Mouse (Mus musculus) fat pad, adult 2 months (tissue): ENCODE data around the gene Zmpste24.
"Not testable (repeated sequence)": the region's sequence is repeated elsewhere in the genome, so short reads cannot be mapped to it uniquely, and the experiment has no call there.

Experiments
- DNase-seq: peaks from one replicate; pipeline ENCODE4 v3.0.0-alpha.2; 2011; ENCODE audit warnings: low read depth, low spot score; ENCODE audit errors: extremely low read depth

Zmpste24 gene

DNA sequence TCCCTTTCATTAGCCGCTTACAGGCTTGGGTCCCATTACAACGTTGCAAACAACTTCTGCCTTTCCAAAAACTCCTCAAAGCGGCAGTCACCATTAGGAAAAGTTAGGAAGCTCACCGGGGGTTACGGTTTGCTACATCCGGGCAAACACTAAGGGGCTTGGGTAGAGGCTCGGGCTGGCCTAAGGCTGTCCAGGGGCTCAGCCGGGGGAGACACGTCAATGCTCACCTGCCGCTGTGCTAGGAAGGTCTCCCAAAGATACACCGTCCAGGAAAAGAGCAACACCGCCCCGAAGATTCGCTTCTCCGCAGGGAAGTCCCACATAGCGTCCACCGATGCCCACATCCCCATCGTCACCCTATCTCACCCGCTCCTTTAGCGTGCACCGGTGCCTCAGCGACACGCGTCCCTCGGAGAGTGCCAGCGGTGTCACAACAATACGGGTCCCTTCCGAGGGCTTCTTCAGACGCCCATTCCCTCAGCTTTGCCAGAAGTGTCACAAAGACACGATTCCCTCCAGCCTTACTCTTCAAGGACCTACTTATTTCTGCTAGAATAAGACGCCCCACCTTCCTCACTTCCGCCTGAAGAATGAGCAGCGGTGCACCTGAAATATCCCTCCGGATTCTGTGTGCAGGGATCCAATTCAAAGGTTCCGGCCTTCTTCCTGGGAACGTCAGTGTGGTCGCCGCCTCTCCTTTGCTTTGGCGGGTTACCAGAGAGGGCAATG, at the start of gene Zmpste24:
Zmpste24 (minus strand) TSS at position 592 of the 729 bp plus-strand sequence.
- DNase-seq, result no peak

DNA sequence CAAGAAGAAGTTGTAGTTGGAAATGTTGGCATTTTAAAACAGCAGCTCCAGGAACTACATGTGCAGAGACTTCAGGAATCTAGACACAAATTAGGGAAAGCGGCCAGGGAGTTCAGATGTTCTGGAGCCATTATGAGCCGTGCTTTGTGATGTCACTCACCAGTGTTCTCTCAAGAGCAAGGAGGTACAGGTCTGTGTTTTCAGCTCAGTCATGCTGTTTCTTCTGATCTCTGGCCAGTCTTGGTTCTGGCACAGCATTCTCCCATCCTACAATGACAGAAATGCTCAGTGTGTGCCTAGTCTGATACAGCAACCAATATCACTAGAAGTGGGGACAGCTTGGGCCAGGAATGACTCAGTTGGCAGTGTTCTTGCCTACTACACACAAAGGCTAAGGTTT, 11.1 kb upstream of the Zmpste24 start, which contains the start of gene Tmco2:
Tmco2 (minus strand) TSS at position 101 of the 400 bp plus-strand sequence.
- no peak for DNase-seq

- no peak for DNase-seq
Measured at GRCm38 (mm10) chr4:121103304-121103703, 5.3 kb upstream of the Zmpste24 start.

DNA sequence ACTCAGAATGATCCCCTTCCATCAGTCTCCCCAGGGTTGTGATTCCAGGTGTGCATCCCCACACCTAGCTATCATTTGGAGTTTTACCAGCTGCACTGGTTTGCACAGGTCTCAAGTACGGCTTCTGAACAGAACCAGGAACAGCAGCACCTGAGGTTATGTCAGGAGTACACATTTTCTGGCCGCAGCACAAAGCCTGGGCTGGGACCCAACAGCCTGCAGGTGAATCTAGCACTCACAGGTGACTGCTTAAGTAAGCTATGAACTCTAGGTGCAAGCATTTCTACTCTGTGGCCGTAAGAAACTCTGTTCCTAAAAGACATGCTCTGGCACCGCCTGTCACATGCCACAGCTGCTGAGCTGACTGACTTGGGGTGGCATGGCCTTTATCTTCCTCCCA, 7.8 kb downstream of the Zmpste24 start:
- DNase-seq, result no peak

GRCm38 (mm10) chr4:121088696-121089095, 9.3 kb downstream of the Zmpste24 start:
- no peak for DNase-seq

DNA sequence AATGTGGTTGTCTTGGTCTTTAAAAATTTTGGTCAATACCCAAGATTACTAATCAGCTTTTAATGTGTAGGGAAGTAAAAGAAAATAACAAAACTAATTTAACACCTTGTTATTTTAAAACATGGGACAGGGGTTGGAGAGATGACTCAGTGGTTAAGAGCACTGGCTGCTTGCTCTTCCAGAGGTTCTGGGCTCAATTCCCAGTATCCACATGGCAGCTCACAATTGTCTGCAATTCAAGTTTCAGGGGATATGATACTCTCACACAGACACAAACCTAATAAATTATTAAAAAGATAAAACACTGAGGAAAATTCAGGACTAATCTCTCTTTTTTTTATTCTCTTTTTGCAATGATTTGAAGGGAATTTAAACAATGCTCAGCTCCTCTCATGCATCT, 13.5 kb downstream of the Zmpste24 start:
- DNase-seq, result no peak

DNA sequence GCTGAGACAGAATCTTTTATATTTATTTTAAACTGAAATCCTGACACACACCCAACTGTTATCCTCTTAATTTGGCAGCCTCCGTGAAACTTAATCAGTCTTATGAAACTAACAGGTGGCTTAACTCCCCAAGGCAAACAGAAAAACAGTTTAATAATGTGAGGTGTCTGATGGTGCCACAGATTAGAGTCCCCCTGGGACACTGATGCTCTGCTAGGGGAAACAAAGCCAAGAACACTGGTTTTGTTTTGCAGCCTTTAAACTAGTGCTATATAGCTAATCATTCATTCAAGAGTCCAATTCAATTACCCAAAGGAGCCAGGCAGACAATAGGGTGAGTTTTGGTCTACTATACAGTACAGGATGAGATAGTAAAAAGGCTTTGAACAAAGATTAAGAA, 17.6 kb downstream of the Zmpste24 start:
- no peak for DNase-seq

DNA sequence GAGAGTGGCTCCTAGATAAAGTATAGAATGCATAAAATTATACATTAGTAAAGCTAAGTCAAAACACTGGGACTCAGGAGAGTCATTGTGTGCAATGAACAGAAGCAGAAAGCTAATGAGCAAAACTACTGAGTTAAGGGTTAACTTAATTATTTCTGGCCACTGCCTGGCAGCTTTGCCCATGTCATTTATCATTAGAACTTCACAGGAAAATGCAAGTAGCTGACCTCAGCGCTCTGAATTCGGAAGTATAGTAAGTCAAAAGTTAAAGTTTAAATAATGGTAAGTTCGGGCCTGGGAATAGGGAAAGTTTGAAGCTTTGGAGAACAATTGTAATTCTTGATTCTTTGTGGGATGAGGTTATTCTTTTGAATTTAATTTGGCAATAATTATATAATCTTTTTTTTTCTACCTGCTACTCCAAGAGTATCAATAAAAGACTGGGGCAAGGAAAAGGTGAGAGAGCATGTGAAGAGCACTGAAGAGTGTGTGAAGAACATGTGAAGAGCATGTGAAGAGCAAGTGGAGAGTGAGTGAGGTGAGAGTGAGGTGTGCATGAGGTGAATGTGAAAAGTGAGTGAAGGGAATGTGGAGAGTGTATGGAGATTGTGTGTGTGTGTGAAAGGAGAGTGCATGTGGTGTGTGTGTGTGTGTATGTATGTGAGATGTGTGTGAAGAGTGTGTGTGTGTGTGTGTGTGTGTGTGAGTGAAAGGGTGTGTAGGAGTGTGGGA, 20.0 kb downstream of the Zmpste24 start:
- no peak for DNase-seq

- no peak for DNase-seq
Measured at GRCm38 (mm10) chr4:121074250-121074649, 23.8 kb downstream of the Zmpste24 start.

DNA sequence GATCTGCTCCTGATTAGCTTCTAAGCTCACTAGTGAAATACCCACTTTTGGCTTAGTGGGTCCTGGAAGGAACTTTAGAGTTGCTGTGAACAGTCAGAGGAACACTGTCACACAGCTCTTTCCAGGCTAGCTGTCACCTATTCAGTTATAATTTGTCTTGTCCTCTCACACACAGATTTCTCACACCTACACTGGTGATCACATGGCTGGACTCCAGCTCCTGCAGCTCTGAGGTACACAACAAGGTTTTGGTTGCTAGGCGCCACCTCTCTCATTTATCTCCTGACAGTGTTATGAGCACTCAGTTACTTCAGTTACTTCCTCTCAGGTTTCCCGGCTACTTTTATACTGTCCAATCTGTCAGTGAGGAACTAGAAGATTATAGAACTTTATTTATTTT, 32.7 kb downstream of the Zmpste24 start:
- no peak for DNase-seq

DNA sequence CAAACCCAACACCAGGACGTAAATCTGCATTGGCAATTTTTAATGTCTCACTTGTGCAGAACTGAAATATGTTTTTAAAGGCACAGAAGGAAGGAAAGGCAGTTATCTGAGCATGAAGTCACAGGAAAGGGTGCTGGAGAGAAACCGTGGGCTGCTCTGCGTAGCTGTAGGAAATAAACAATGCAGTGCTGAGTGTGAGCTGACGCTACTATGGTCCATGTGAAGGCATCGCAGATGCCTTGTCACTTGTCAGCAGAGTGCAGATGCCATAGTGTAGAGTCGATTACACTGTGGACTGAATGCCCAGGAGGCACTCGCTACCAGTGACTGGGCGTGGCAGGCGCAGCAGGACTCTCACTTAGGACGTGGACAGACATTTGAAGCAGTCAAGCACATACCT, 38.8 kb downstream of the Zmpste24 start:
- DNase-seq, result not testable (repeated sequence)

DNA sequence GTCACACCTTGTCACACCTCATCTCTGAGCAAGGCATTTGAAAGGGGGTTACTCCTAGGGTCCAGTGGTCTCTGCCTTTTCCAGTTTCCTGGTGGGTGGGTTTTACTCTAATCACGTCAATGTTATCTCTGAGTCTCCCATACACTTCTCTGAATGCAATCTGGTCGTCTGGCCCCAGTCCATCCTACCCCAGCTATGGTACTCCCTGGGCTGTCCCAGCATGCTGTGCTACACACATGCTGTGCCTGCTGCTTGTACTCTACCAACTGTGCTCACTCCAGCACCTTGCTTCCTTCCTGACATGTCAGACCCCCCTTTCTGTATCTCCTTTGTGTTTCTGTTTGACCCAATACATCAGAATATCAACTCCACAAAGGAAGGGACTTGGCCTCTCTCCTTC, 41.0 kb downstream of the Zmpste24 start:
- no peak for DNase-seq

DNA sequence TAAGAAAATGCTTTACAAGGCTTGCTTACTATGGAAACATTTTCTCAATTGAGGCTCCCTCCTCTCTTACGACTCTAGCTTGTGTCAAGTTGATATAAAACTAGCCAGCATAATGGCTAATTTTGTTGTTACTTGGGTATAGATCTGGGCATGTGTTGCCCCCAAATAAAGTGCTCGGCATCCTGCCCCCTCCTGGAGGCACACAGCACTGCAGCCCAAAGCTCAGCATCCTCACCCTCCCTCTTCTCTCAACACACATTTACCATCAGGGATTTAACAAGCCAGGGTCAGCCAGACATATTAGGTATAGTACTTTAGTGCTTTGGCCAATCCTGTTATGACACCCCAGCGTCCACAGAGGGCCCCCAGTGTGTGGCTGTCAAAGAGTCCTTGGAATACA, 41.7 kb downstream of the Zmpste24 start:
- no peak for DNase-seq

DNA sequence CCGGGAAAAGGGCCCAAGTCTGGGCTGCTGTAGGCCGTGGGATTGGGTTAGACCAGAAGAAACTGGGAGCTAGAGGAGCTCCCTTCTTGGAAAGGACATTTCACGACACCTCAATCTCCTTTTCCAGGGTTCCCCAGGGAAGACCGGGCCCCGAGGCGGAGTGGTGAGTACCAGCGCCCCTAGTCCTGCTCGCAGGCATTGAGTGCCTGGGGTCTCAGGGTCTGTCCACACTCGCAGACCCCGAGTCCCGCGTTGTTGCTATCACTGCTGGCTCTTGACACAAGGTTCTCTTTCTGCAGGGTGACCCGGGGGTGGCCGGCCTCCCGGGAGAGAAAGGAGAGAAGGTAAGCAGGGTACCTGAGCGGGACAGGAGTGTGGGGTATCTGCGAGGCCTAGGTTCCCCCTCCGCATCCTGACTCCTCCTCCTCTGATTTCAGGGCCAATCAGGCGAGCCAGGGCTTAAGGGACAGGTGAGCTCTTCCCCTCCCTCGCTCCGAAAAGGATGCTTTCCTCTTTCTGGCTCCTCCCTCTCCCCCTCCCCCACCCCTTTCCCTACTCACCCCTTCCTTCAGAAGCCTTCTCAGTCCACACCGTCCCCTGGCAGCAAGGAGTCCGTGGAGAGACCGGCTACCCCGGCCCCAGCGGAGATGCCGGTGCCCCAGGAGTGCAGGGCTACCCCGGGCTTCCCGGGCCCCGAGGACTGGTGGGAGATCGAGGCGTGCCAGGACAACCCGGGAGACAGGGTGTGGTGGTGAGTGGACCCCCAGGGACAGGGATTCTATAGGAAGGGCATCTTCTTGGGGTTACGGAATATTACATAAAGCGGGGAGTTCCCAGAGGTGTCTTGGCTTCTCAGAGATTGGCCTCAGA, 45.4 kb downstream of the Zmpste24 start:
- no peak for DNase-seq

DNA sequence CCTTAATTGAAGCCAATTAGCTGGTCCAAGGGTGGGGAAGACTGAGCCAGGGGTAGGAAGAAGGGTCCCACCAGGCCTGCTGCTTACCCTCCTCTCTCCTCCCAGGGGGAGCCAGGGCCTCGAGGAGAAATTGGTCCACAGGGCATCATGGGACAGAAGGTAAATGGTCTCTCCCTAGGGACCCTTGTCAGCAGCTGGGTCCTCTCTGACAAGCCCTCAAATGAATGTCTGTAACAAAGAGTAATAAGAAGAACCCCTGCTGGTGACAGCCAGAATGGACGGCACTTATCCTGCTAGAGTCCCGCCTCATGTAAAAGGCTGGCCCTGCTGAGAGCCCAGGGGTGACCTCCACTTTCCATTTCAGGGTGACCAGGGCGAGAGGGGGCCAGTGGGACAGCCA, 46.2 kb downstream of the Zmpste24 start:
- no peak for DNase-seq

GRCm38 (mm10) chr4:121042946-121043345, 55.1 kb downstream of the Zmpste24 start:
- DNase-seq, result no peak

DNA sequence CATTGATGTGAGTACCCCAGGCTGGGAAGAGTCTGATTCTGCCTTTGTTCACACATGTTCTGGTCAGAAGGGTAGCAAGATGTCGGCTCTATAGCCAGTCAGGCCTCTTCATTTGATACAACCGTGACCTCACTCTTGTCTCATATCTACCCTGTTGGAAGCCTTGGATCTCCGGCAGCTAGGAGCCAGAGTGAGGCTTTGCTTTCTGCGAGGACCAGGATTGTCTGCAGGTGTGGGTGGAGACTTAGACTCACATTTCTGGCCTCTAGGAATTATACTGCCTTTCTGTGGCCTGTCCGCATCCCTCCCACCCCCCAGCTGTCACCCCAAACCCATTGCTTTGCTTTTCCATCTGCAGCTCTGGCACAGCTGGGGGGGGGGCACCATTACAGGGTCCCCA, 55.6 kb downstream of the Zmpste24 start:
- DNase-seq, result no peak

- DNase-seq, result no peak
Measured at GRCm38 (mm10) chr4:121040897-121041671, 57.0 kb downstream of the Zmpste24 start.

DNA sequence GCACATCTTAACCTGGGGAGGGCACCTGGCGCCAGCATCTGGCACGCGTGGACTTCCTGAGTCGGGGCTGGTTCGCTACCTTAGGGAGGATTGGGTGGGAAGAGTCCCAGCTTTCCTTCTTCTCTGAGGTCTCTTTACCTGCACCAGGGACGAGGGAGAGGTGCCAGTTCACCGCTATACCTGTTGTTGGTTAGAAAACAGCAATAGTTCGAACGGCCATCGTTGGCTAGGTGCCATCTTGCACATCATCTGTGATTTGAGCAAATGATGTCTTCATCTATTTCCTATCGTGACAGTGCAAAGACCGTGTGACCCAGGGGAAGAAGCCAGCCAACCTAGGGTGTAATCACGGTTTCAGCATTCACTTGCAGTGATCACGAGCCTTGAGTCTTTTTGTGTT, 57.7 kb downstream of the Zmpste24 start:
- DNase-seq, result no peak

GRCm38 (mm10) chr4:121039331-121040115, 58.5 kb downstream of the Zmpste24 start, which contains the start of gene Col9a2:
Gene Col9a2, plus strand, starts transcription at chr4:121039385.
- DNase-seq, result no peak
